Mouse (Mus musculus): ENCODE data around the gene Tnrc6c. TPM values are rescaled to one million over a fixed set of nuclear protein-coding genes. Genes with fewer than 3 reads are reported as not detected.

The Tnrc6c gene
- total and polyA plus RNA-seq, 3 experiments = 6.9 to 16.7 (median 12.8) TPM

GRCm38 (mm10) chr11:117629865-117630264 is 24.2 kb upstream of the Tnrc6c start:
- no peak for DNase-seq (ENCODE audit: extremely low read depth)
- no peak overlapping the region for H3K27ac ChIP-seq (ENCODE audit: insufficient read depth, low read depth)
- TF ChIP-seq SIN3A (IDR thresholded peaks at IDR 0.05; ENCODE audit: low read length) = no peak
- no peak for TF ChIP-seq CHD1 (IDR thresholded peaks at IDR 0.05; ENCODE audit: low read depth, low read length)
- no peak for TF ChIP-seq JUND (conservative IDR thresholded peaks at IDR 0.05; ENCODE audit: low read depth, low read length)
- no peak for TF ChIP-seq UBTF (IDR thresholded peaks at IDR 0.05; ENCODE audit: low read depth, low read length)
- TF ChIP-seq MYC (IDR thresholded peaks at IDR 0.05; ENCODE audit: low read depth, low read length) = no peak
- TF ChIP-seq NELFE (IDR thresholded peaks at IDR 0.05; ENCODE audit: low read depth, low read length) = no peak
- TF ChIP-seq POLR2A (IDR thresholded peaks at IDR 0.05; ENCODE audit: low read depth, low read length) = no peak
- no peak for TF ChIP-seq ZC3H11A (IDR thresholded peaks at IDR 0.05; ENCODE audit: low read depth, low read length)
- no peak for TF ChIP-seq ELF1 (IDR thresholded peaks at IDR 0.05; ENCODE audit: low read depth, low read length)
- no peak for TF ChIP-seq NRF1 (IDR thresholded peaks at IDR 0.05; ENCODE audit: low read depth, low read length)
- in situ Hi-C loops (cut with MboI; ENCODE audit: low pct_ligation_motif_present, low pct_unique_long_range_greater_than_20kb, low sequenced_read_pairs) = no loop called here
- no peak overlapping the region for H3K9ac ChIP-seq (ENCODE audit: insufficient read depth, low read depth)
- H3K27me3 ChIP-seq (replicated peaks) = peaks cover 2% of the 10 kb centered on the region
- dilution Hi-C loops (cut with MboI; ENCODE audit: extremely low pct_ligation_motif_present, extremely low pct_unique_long_range_greater_than_20kb, low sequenced_read_pairs) = no loop called here
- H3K4me3 ChIP-seq (replicated peaks in 1 of 3; ENCODE audit: low read depth in 2 of 3, low read length in 2 of 3, poor library complexity in 1 of 3) = no peak overlapping the region
- no peaks in the 10 kb centered on the region for H3K79me2 ChIP-seq (replicated peaks; ENCODE audit: control insufficient read depth, extremely low read depth, insufficient read depth, poor library complexity, severe bottlenecking)
- H3K36me3 ChIP-seq (replicated peaks in 1 of 2; ENCODE audit: control insufficient read depth in 1 of 2, insufficient read depth in 1 of 2, low read length in 1 of 2) = no peaks in the 10 kb centered on the region
- no peaks in the 10 kb centered on the region for H3K9me3 ChIP-seq (replicated peaks; ENCODE audit: low read length)
- H3K4me1 ChIP-seq (ENCODE audit: control insufficient read depth in 1 of 2, insufficient read depth in 2 of 2) = peaks cover 26 to 49% of the 10 kb centered on the region in 2 experiments
- H3K4me2 ChIP-seq (ENCODE audit: insufficient read depth, low read depth, poor library complexity, severe bottlenecking) = no peak overlapping the region

DNA sequence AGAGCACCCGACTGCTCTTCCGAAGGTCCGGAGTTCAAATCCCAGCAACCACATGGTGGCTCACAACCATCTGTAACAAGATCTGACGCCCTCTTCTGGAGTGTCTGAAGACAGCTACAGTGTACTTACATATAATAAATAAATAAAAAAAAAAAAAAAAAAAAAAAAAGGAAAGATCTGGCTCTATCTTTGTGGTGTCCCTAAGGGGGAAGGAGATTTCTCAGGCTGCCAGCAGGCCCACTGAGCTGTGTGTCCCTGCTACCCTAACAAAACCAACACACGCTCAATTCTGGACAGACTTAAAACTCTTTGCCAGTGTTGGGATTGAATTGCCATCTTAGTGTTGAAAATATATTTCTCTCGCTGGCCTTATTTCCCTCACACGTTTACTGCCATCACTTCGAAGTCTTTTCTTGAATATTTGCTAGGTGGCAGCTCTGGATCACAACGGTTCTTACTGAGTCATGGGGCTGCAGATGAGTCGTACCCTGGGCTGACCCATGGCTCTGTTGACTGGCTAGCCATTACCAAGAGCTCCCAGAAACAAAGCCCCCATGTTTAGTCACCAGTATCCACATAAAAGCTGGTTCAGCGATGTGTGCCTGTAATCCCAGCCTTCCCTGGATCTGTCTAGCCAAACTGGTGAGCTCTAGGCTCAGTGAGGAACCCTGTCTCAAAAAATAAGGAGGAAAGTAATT is 23.1 kb upstream of the Tnrc6c start:
- Histone ChIP-seq H3K79me2 (replicated peaks; ENCODE audit: control insufficient read depth, extremely low read depth, insufficient read depth, poor library complexity, severe bottlenecking) (no peaks in the 10 kb centered on the region), H3K36me3 (replicated peaks in 1 of 2; ENCODE audit: control insufficient read depth in 1 of 2, insufficient read depth in 1 of 2, low read length in 1 of 2) (no peaks in the 10 kb centered on the region), H3K4me3 (replicated peaks in 1 of 3; ENCODE audit: low read depth in 2 of 3, low read length in 2 of 3, poor library complexity in 1 of 3) (no peak overlapping the region), H3K4me2 (ENCODE audit: insufficient read depth, low read depth, poor library complexity, severe bottlenecking) (no peak overlapping the region), H3K9ac (ENCODE audit: insufficient read depth, low read depth) (no peak overlapping the region), H3K4me1 (ENCODE audit: control insufficient read depth in 1 of 2, insufficient read depth in 2 of 2) (peaks cover 26 to 49% of the 10 kb centered on the region in 2 experiments), H3K9me3 (replicated peaks; ENCODE audit: low read length) (no peaks in the 10 kb centered on the region), H3K27me3 (replicated peaks) (peaks cover 2% of the 10 kb centered on the region), H3K27ac (ENCODE audit: insufficient read depth, low read depth) (no peak overlapping the region)
- in situ Hi-C loops (cut with MboI; ENCODE audit: low pct_ligation_motif_present, low pct_unique_long_range_greater_than_20kb, low sequenced_read_pairs) = no loop called here
- TF ChIP-seq GABPA (IDR thresholded peaks at IDR 0.05; ENCODE audit: insufficient replicate concordance, low read depth, low read length) (no peak), ZNF384 (IDR thresholded peaks at IDR 0.05; ENCODE audit: low read depth, low read length) (peak; percentile 35; the same call in 1 of the 2 replicates)
- no peak for DNase-seq (ENCODE audit: extremely low read depth)
- dilution Hi-C loops (cut with MboI; ENCODE audit: extremely low pct_ligation_motif_present, extremely low pct_unique_long_range_greater_than_20kb, low sequenced_read_pairs) = no loop called here

GRCm38 (mm10) chr11:117633310-117633709 is 20.8 kb upstream of the Tnrc6c start:
- Histone ChIP-seq H3K4me3 (replicated peaks in 1 of 3; ENCODE audit: low read depth in 2 of 3, low read length in 2 of 3, poor library complexity in 1 of 3) (no peak overlapping the region), H3K4me1 (ENCODE audit: control insufficient read depth in 1 of 2, insufficient read depth in 2 of 2) (peaks cover 21 to 36% of the 10 kb centered on the region in 2 experiments), H3K9me3 (replicated peaks; ENCODE audit: low read length) (no peaks in the 10 kb centered on the region), H3K36me3 (replicated peaks in 1 of 2; ENCODE audit: control insufficient read depth in 1 of 2, insufficient read depth in 1 of 2, low read length in 1 of 2) (no peaks in the 10 kb centered on the region), H3K79me2 (replicated peaks; ENCODE audit: control insufficient read depth, extremely low read depth, insufficient read depth, poor library complexity, severe bottlenecking) (no peaks in the 10 kb centered on the region), H3K27ac (ENCODE audit: insufficient read depth, low read depth) (no peak overlapping the region), H3K27me3 (replicated peaks) (peaks cover 2% of the 10 kb centered on the region), H3K9ac (ENCODE audit: insufficient read depth, low read depth) (no peak overlapping the region), H3K4me2 (ENCODE audit: insufficient read depth, low read depth, poor library complexity, severe bottlenecking) (no peak overlapping the region)
- peak; percentile 63 for DNase-seq (ENCODE audit: extremely low read depth)
- TF ChIP-seq RCOR1 (conservative IDR thresholded peaks at IDR 0.05; ENCODE audit: low read depth, low read length) (peak; percentile 54; the same call in 1 of the 2 replicates), TCF12 (IDR thresholded peaks at IDR 0.05; ENCODE audit: low read depth, low read length) (peak; percentile 94), MAFK (IDR thresholded peaks at IDR 0.05; ENCODE audit: insufficient replicate concordance, low read length) (peak; percentile 34; the same call in 1 of the 2 replicates), POLR2AphosphoS2 (IDR thresholded peaks at IDR 0.05; ENCODE audit: low read depth, low read length) (no peak), IRF4 (IDR thresholded peaks at IDR 0.05; ENCODE audit: low read depth, low read length) (peak; percentile 97), BHLHE40 (IDR thresholded peaks at IDR 0.05; ENCODE audit: low read depth, low read length) (peak; percentile 61), EP300 (IDR thresholded peaks at IDR 0.05; ENCODE audit: low read length) (peak; percentile 76; the same call in 1 of the 2 replicates), MAZ (IDR thresholded peaks at IDR 0.05; ENCODE audit: low read depth, low read length) (peak; percentile 90), JUND (conservative IDR thresholded peaks at IDR 0.05; ENCODE audit: low read depth, low read length) (0 out of 2 replicates have a peak, but pooled peaks have one; percentile 40), MEF2A (IDR thresholded peaks at IDR 0.05; ENCODE audit: borderline replicate concordance, low read depth, low read length) (peak; percentile 73), ETS1 (conservative IDR thresholded peaks at IDR 0.05; ENCODE audit: low read depth, low read length) (peak; percentile 53; the same call in 1 of the 2 replicates), ELF1 (IDR thresholded peaks at IDR 0.05; ENCODE audit: low read depth, low read length) (peak; percentile 48), ZNF384 (IDR thresholded peaks at IDR 0.05; ENCODE audit: low read depth, low read length) (no peak), PAX5 (IDR thresholded peaks at IDR 0.05; ENCODE audit: low read length) (no peak)
- in situ Hi-C loops (cut with MboI; ENCODE audit: low pct_ligation_motif_present, low pct_unique_long_range_greater_than_20kb, low sequenced_read_pairs) (no loop called here), dilution Hi-C loops (cut with MboI; ENCODE audit: extremely low pct_ligation_motif_present, extremely low pct_unique_long_range_greater_than_20kb, low sequenced_read_pairs) (no loop called here)
